ENCODE assay signal across 8 mouse cellular contexts in the genomic region with DNA sequence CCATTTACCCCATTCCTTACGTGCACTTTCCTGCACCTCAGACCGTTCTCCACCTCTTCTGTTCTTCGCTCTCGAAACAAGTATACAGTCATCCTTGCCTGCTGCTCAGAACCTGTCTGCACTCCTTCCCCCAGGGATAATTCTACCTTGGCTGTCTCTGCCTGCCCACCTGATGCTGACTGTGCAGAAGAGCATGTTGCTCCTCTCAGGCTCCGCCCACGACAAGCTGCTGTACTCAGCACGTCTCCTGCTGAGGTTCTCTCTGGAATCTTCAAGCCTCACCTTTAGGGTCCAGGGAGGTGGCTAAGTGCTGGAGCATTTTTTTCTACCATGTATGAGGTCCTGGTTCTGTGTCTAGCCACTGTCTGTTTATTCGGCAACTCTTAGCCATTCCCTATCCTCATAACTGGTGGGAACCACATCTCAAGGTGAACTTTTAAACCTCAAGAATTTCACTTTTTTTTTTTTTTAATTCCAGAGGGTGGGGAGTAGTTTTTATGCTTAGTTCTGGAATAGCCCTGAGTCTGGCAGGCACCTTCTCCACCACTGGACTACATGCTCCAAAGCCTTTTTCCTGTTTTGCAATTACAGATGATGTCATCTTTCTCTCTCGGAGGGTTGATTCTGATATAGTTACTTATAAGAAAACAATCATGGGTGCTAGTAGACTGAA.
A peak's percentile ranks its signal among the peaks of the same experiment; 100 is the strongest.
DNase-seq lines count a peak whose midpoint lies in the region; ATAC-seq and TF ChIP-seq lines count a peak whose summit lies in the region.

No protein-coding gene starts in this region.

- no peaks in the 10 kb centered on the region for H3K9me3 ChIP-seq in intestine, embryonic 14.5 days (ENCODE audit: control insufficient read depth, low read length)
- no peaks in the 10 kb centered on the region for H3K9me3 ChIP-seq in liver, embryonic 13.5 days (replicated peaks)

- H3K4me1 ChIP-seq in bone marrow macrophage, adult 2 months (ENCODE audit: control insufficient read depth, insufficient read depth, low read length) = peaks cover 31% of the 10 kb centered on the region
- peaks cover 14% of the 10 kb centered on the region for H3K4me1 ChIP-seq in intestine, embryonic 14.5 days (replicated peaks; ENCODE audit: control insufficient read depth, insufficient read depth, low read length)
- H3K4me1 ChIP-seq in liver, embryonic 13.5 days (replicated peaks) = peaks cover 14% of the 10 kb centered on the region

- 0 out of 2 replicates have a peak, but pooled peaks cover 5% of the 10 kb centered on the region for H3K36me3 ChIP-seq in intestine, embryonic 14.5 days (ENCODE audit: control insufficient read depth, insufficient read depth, low read length)
- H3K36me3 ChIP-seq in liver, embryonic 13.5 days = no peaks in the 10 kb centered on the region

- H3K4me2 ChIP-seq in intestine, embryonic 14.5 days (ENCODE audit: low read length) = no peak overlapping the region
- H3K4me2 ChIP-seq in liver, embryonic 13.5 days = peak overlapping the region; percentile 41

- H3K9ac ChIP-seq in intestine, embryonic 14.5 days (ENCODE audit: low read length) = no peak overlapping the region
- no peak overlapping the region for H3K9ac ChIP-seq in liver, embryonic 13.5 days

- ATAC-seq in intestine, embryonic 14.5 days (replicated peaks; ENCODE audit: low FRiP score, low TSS enrichment, low read depth) = peak; percentile 16; the same call in 1 of the 2 replicates
- ATAC-seq in liver, embryonic 13.5 days (ENCODE audit: low read depth) = no peak

- peak overlapping the region; percentile 10 for H3K4me3 ChIP-seq in layer of hippocampus, adult 2 months
- H3K4me3 ChIP-seq in bone marrow macrophage, adult 2 months (ENCODE audit: insufficient read depth, low read length) = peak overlapping the region; percentile 53
- no peak overlapping the region for H3K4me3 ChIP-seq in intestine, embryonic 14.5 days (ENCODE audit: low read depth, low read length)
- H3K4me3 ChIP-seq in liver, embryonic 13.5 days (replicated peaks) = peak overlapping the region; percentile 25

- TF ChIP-seq CTCF in layer of hippocampus, adult 2 months (conservative IDR thresholded peaks at IDR 0.05) = no peak
- no peak for TF ChIP-seq CTCF in bone marrow macrophage, adult 2 months (IDR thresholded peaks at IDR 0.05; ENCODE audit: low read depth, low read length)

- no peak for DNase-seq in layer of hippocampus, adult 2 months (ENCODE audit: low spot score in 2 of 2)
- no peak for DNase-seq in layer of hippocampus, postnatal 14 days (ENCODE audit: low spot score in 2 of 2)
- DNase-seq in intestine, embryonic 14.5 days (ENCODE audit: low spot score) = no peak
- no peak for DNase-seq in liver, embryonic 13.5 days
- no peak for DNase-seq in adrenal gland, postnatal 36 days
- DNase-seq in thymus, postnatal 14 days = no peak
- DNase-seq in embryo, embryonic 10 days (ENCODE audit: low spot score) = no peak

- peak overlapping the region; percentile 75 for H3K27ac ChIP-seq in layer of hippocampus, adult 2 months
- H3K27ac ChIP-seq in bone marrow macrophage, adult 2 months (ENCODE audit: insufficient read depth, low read depth, low read length) = peak overlapping the region; percentile 65
- H3K27ac ChIP-seq in intestine, embryonic 14.5 days (ENCODE audit: low read depth) = peak overlapping the region; percentile 29
- H3K27ac ChIP-seq in liver, embryonic 13.5 days = peak overlapping the region; percentile 61

- no peak for TF ChIP-seq POLR2A in bone marrow macrophage, adult 2 months (IDR thresholded peaks at IDR 0.05; ENCODE audit: borderline replicate concordance, low read depth, low read length)

- H3K27me3 ChIP-seq in intestine, embryonic 14.5 days (replicated peaks; ENCODE audit: control insufficient read depth, insufficient read depth, low read length) = no peaks in the 10 kb centered on the region
- no peaks in the 10 kb centered on the region for H3K27me3 ChIP-seq in liver, embryonic 13.5 days

- 64% methylated on average over 9 of the region's 9 CpGs for WGBS in intestine, embryonic 14.5 days
- WGBS in liver, embryonic 13.5 days (ENCODE audit: insufficient replicate concordance) = 63% methylated on average over 9 of the region's 9 CpGs
